Comparison of ENCODE assay signal across 20 mouse cellular contexts in genomic region chr17:27675453-27675852, GRCm38 (mm10). TPM values are rescaled to one million over a fixed set of nuclear protein-coding genes. Genes with fewer than 3 reads are reported as not detected.
DNase-seq lines count a peak whose midpoint lies in the region; ATAC-seq and TF ChIP-seq lines count a peak whose summit lies in the region.
"Had no signal": no experiment of that assay in that cellular context is flagged by ENCODE, and none has a peak within 500 bp of the region (broad histone marks: within the 10 kb centered on the region; RNA-seq: fewer than 3 reads in every experiment).

No protein-coding gene starts in this region.

- TF ChIP-seq CTCF in forebrain, postnatal 0 days (IDR thresholded peaks at IDR 0.05; ENCODE audit: low read depth) = peak; percentile 32
- peak; percentile 36 for TF ChIP-seq CTCF in liver, embryonic 14.5 days (IDR thresholded peaks at IDR 0.05; ENCODE audit: low read depth)
- peak; percentile 47 for TF ChIP-seq CTCF in ES-Bruce4 (IDR thresholded peaks at IDR 0.05; ENCODE audit: low read depth, low read length)
- TF ChIP-seq CTCF in cortical plate, adult 2 months (IDR thresholded peaks at IDR 0.05; ENCODE audit: extremely low read depth, insufficient read depth, low read length) = 0 out of 2 replicates have a peak, but pooled peaks have one; percentile 16

- ATAC-seq in forebrain, postnatal 0 days = no peak
- ATAC-seq in forebrain, embryonic 11.5 days (replicated peaks; ENCODE audit: low FRiP score) = no peak
- ATAC-seq in liver, embryonic 14.5 days (ENCODE audit: insufficient read depth) = no peak
- no peak for ATAC-seq in liver, embryonic 12.5 days
- ATAC-seq: midbrain, embryonic 13.5 days had no signal

- H3K4me1 ChIP-seq in forebrain, postnatal 0 days (ENCODE audit: insufficient read depth) = peaks cover 15% of the 10 kb centered on the region; the same call in 1 of the 2 replicates
- H3K4me1 ChIP-seq in forebrain, embryonic 11.5 days (replicated peaks; ENCODE audit: control insufficient read depth, insufficient read depth, low read length) = peaks cover 8% of the 10 kb centered on the region; the same call in 1 of the 2 replicates
- H3K4me1 ChIP-seq in liver, embryonic 14.5 days (replicated peaks; ENCODE audit: control insufficient read depth in 2 of 2, insufficient read depth in 2 of 2, low read length in 1 of 2) = no peaks in the 10 kb centered on the region
- peaks cover 6% of the 10 kb centered on the region; the same call in 1 of the 2 replicates for H3K4me1 ChIP-seq in liver, embryonic 12.5 days
- H3K4me1 ChIP-seq in ES-Bruce4 (ENCODE audit: control insufficient read depth, insufficient read depth, low read length) = peaks cover 3% of the 10 kb centered on the region
- H3K4me1 ChIP-seq in cortical plate, adult 2 months (ENCODE audit: control insufficient read depth, insufficient read depth, low read length) = peaks cover 27% of the 10 kb centered on the region

- TF ChIP-seq EP300 in liver, embryonic 14.5 days (IDR thresholded peaks at IDR 0.05; ENCODE audit: low read depth) = no peak
- no peak for TF ChIP-seq EP300 in ES-Bruce4 (IDR thresholded peaks at IDR 0.05; ENCODE audit: insufficient read depth, low read depth, low read length)

- H3K9me3 ChIP-seq in forebrain, postnatal 0 days (ENCODE audit: low read length) = no peaks in the 10 kb centered on the region
- H3K9me3 ChIP-seq in forebrain, embryonic 11.5 days (ENCODE audit: control insufficient read depth, low read length) = no peaks in the 10 kb centered on the region
- no peaks in the 10 kb centered on the region for H3K9me3 ChIP-seq in liver, embryonic 14.5 days (ENCODE audit: control insufficient read depth, low read length)
- no peaks in the 10 kb centered on the region for H3K9me3 ChIP-seq in liver, embryonic 12.5 days (replicated peaks)
- no peaks in the 10 kb centered on the region for H3K9me3 ChIP-seq in ES-Bruce4 (replicated peaks; ENCODE audit: control insufficient read depth, insufficient read depth, low read length, poor library complexity, severe bottlenecking)
- H3K9me3 ChIP-seq: G1E; heart, embryonic 10.5 days; kidney, embryonic 15.5 days; lung, embryonic 15.5 days; midbrain, embryonic 13.5 days; neural tube, embryonic 13.5 days had no signal

- H3K4me3 ChIP-seq in forebrain, postnatal 0 days (ENCODE audit: low read depth, low read length) = no peak overlapping the region
- no peak overlapping the region for H3K4me3 ChIP-seq in forebrain, embryonic 11.5 days (ENCODE audit: low read depth, low read length)
- no peak overlapping the region for H3K4me3 ChIP-seq in liver, embryonic 14.5 days (ENCODE audit: insufficient read depth in 1 of 2, low read depth in 2 of 2, low read length in 2 of 2)
- H3K4me3 ChIP-seq in liver, embryonic 12.5 days = no peak overlapping the region
- no peak overlapping the region for H3K4me3 ChIP-seq in ES-Bruce4 (ENCODE audit: low read depth, low read length)
- H3K4me3 ChIP-seq in cortical plate, adult 2 months (ENCODE audit: insufficient read depth, low read length) = no peak overlapping the region
- H3K4me3 ChIP-seq: gastrocnemius, adult 2 months; heart, embryonic 10.5 days; kidney, embryonic 15.5 days; lung, embryonic 15.5 days; midbrain, embryonic 13.5 days; neural tube, embryonic 13.5 days had no signal

- H3K27me3 ChIP-seq in forebrain, postnatal 0 days (ENCODE audit: insufficient read depth, low read length) = no peaks in the 10 kb centered on the region
- no peaks in the 10 kb centered on the region for H3K27me3 ChIP-seq in forebrain, embryonic 11.5 days (ENCODE audit: control insufficient read depth, insufficient read depth, low read length)
- H3K27me3 ChIP-seq in liver, embryonic 14.5 days (ENCODE audit: control insufficient read depth, insufficient read depth, low read length) = no peaks in the 10 kb centered on the region
- H3K27me3 ChIP-seq in liver, embryonic 12.5 days (replicated peaks) = peaks cover 6% of the 10 kb centered on the region; the same call in 1 of the 2 replicates
- H3K27me3 ChIP-seq in ES-Bruce4 (ENCODE audit: control insufficient read depth, insufficient read depth, low read length, poor library complexity, severe bottlenecking) = no peaks in the 10 kb centered on the region
- H3K27me3 ChIP-seq: kidney, embryonic 15.5 days; lung, embryonic 15.5 days; midbrain, embryonic 13.5 days; neural tube, embryonic 13.5 days had no signal

- no peaks in the 10 kb centered on the region for H3K36me3 ChIP-seq in forebrain, postnatal 0 days (ENCODE audit: insufficient read depth)
- H3K36me3 ChIP-seq in forebrain, embryonic 11.5 days (ENCODE audit: control insufficient read depth, insufficient read depth, low read length) = no peaks in the 10 kb centered on the region
- H3K36me3 ChIP-seq in liver, embryonic 14.5 days (replicated peaks; ENCODE audit: control insufficient read depth, insufficient read depth, low read depth) = no peaks in the 10 kb centered on the region
- no peaks in the 10 kb centered on the region for H3K36me3 ChIP-seq in liver, embryonic 12.5 days
- no peaks in the 10 kb centered on the region for H3K36me3 ChIP-seq in ES-Bruce4 (ENCODE audit: control insufficient read depth, insufficient read depth, low read length, poor library complexity, severe bottlenecking)
- H3K36me3 ChIP-seq: G1E; heart, embryonic 10.5 days; kidney, embryonic 15.5 days; lung, embryonic 15.5 days; midbrain, embryonic 13.5 days; neural tube, embryonic 13.5 days had no signal

- H3K27ac ChIP-seq in forebrain, postnatal 0 days (ENCODE audit: low read depth, low read length) = no peak overlapping the region
- H3K27ac ChIP-seq in forebrain, embryonic 11.5 days (ENCODE audit: low read depth, low read length) = no peak overlapping the region
- no peak overlapping the region for H3K27ac ChIP-seq in liver, embryonic 14.5 days
- no peak overlapping the region for H3K27ac ChIP-seq in liver, embryonic 12.5 days
- no peak overlapping the region for H3K27ac ChIP-seq in ES-Bruce4 (ENCODE audit: insufficient read depth, low read length)
- H3K27ac ChIP-seq in cortical plate, adult 2 months (ENCODE audit: insufficient read depth, low read length) = 0 out of 2 replicates have a peak overlapping the region, but pooled peaks have one; percentile 4
- H3K27ac ChIP-seq: gastrocnemius, adult 2 months; heart, embryonic 10.5 days; hindbrain, embryonic 14.5 days; kidney, embryonic 15.5 days; lung, embryonic 15.5 days; midbrain, embryonic 13.5 days; neural tube, embryonic 13.5 days had no signal

- no peak for DNase-seq in forebrain, postnatal 0 days
- no peak for DNase-seq in forebrain, embryonic 11.5 days (ENCODE audit: low spot score)
- no peak for DNase-seq in liver, embryonic 14.5 days (ENCODE audit: low read depth in 3 of 3, low spot score in 3 of 3)
- DNase-seq in gastrocnemius, adult 18-20 months (ENCODE audit: low spot score) = no peak
- DNase-seq in spleen, postnatal 10 days (ENCODE audit: low spot score in 2 of 2) = no peak
- DNase-seq: gastrocnemius, adult 2 months; thymus, postnatal 36 days had no signal

- H3K4me2 ChIP-seq in forebrain, postnatal 0 days (ENCODE audit: low read depth) = no peak overlapping the region
- H3K4me2 ChIP-seq in forebrain, embryonic 11.5 days (ENCODE audit: low read depth, low read length, severe bottlenecking) = no peak overlapping the region
- no peak overlapping the region for H3K4me2 ChIP-seq in liver, embryonic 14.5 days (ENCODE audit: low read depth)
- no peak overlapping the region for H3K4me2 ChIP-seq in liver, embryonic 12.5 days
- H3K4me2 ChIP-seq: hindbrain, embryonic 14.5 days; kidney, embryonic 15.5 days; lung, embryonic 15.5 days; midbrain, embryonic 13.5 days; neural tube, embryonic 13.5 days had no signal

- WGBS in forebrain, postnatal 0 days = 60% methylated on average over 9 of the region's 9 CpGs
- 71% methylated on average over 9 of the region's 9 CpGs for WGBS in forebrain, embryonic 11.5 days
- WGBS in liver, embryonic 14.5 days (ENCODE audit: insufficient replicate concordance) = 31% methylated on average over 9 of the region's 9 CpGs
- WGBS in liver, embryonic 12.5 days (ENCODE audit: insufficient replicate concordance) = 36% methylated on average over 9 of the region's 9 CpGs

- TF ChIP-seq POLR2A in ES-Bruce4 (IDR thresholded peaks at IDR 0.05; ENCODE audit: insufficient read depth, low read length) = no peak
- no peak for TF ChIP-seq POLR2A in cortical plate, adult 2 months (IDR thresholded peaks at IDR 0.05; ENCODE audit: extremely low read depth, insufficient read depth, low read length)

- H3K9ac ChIP-seq in forebrain, postnatal 0 days = no peak overlapping the region
- no peak overlapping the region for H3K9ac ChIP-seq in forebrain, embryonic 11.5 days (ENCODE audit: low read length)
- no peak overlapping the region for H3K9ac ChIP-seq in liver, embryonic 14.5 days (replicated peaks)
- no peak overlapping the region for H3K9ac ChIP-seq in liver, embryonic 12.5 days
- no peak overlapping the region for H3K9ac ChIP-seq in ES-Bruce4 (ENCODE audit: low read depth, poor library complexity, severe bottlenecking)
- H3K9ac ChIP-seq: hindbrain, embryonic 14.5 days; kidney, embryonic 15.5 days; lung, embryonic 15.5 days; midbrain, embryonic 13.5 days; neural tube, embryonic 13.5 days had no signal

RNA-seq across cellular contexts. Expression of gene Pacsin1, which starts 20.1 kb away (rescaled TPM):
- total RNA-seq in forebrain, postnatal 0 days (2014; rRNA removed) = 29.3 and 38.7 TPM in 2 replicates
- polyA plus RNA-seq in forebrain, postnatal 0 days (2015; fragmentation: Nextera tagmentation; extraction: Ambion mirVana) = 42.5 and 62.5 TPM in 2 replicates
- polyA plus RNA-seq in forebrain, embryonic 11.5 days (2014; fragmentation: Nextera tagmentation; extraction: Ambion mirVana) = 4.7 and 5.3 TPM in 2 replicates
- polyA plus RNA-seq in liver, embryonic 14.5 days (2012; rRNA removed) = 0.03 and 0.08 TPM in 2 replicates
- polyA plus RNA-seq in liver, embryonic 14.5 days (2014; fragmentation: Nextera tagmentation; extraction: Ambion mirVana) = 0.14 TPM in 1 of 2 replicates, not detected in the other
- 0.20 and 0.48 TPM in 2 replicates for polyA plus RNA-seq in liver, embryonic 12.5 days (2016; fragmentation: Nextera tagmentation; extraction: Ambion mirVana)
- polyA plus RNA-seq in ES-Bruce4 (2011; ENCODE audit: insufficient read depth, insufficient read length, low read depth, missing spikeins) = 16.0 and 16.8 TPM in 2 replicates
- polyA plus RNA-seq in cortical plate, adult 2 months (2012; rRNA removed) = 254 and 258 TPM in 2 replicates
- total RNA-seq in gastrocnemius, adult 18-20 months (2021) = under 1 TPM in 1 of 2 experiments, not detected in 1; 0.33 TPM
- polyA plus RNA-seq: G1E had no signal

RNA-seq across cellular contexts. Expression of gene Rps10, which starts 39.0 kb away (rescaled TPM):
- total RNA-seq in forebrain, postnatal 0 days (2014; rRNA removed) = 1,348 and 1,517 TPM in 2 replicates
- 502 and 620 TPM in 2 replicates for polyA plus RNA-seq in forebrain, postnatal 0 days (2015; fragmentation: Nextera tagmentation; extraction: Ambion mirVana)
- 803 and 835 TPM in 2 replicates for polyA plus RNA-seq in forebrain, embryonic 11.5 days (2014; fragmentation: Nextera tagmentation; extraction: Ambion mirVana)
- 1,128 and 1,708 TPM in 2 replicates for polyA plus RNA-seq in liver, embryonic 14.5 days (2012; rRNA removed)
- 697 and 712 TPM in 2 replicates for polyA plus RNA-seq in liver, embryonic 14.5 days (2014; fragmentation: Nextera tagmentation; extraction: Ambion mirVana)
- polyA plus RNA-seq in liver, embryonic 12.5 days (2016; fragmentation: Nextera tagmentation; extraction: Ambion mirVana) = 898 and 941 TPM in 2 replicates
- 2,622 and 2,876 TPM in 2 replicates for polyA plus RNA-seq in ES-Bruce4 (2011; ENCODE audit: insufficient read depth, insufficient read length, low read depth, missing spikeins)
- 525 and 561 TPM in 2 replicates for polyA plus RNA-seq in cortical plate, adult 2 months (2012; rRNA removed)
- 100 to 1,000 TPM; 400 to 411 TPM for total RNA-seq in gastrocnemius, adult 18-20 months (2021)

RNA-seq across cellular contexts. Expression of gene RPS10-NUDT3, which starts 40.4 kb away (rescaled TPM):
- total RNA-seq in forebrain, postnatal 0 days (2014; rRNA removed) = not detected in 2 replicates
- not detected in 2 replicates for polyA plus RNA-seq in forebrain, postnatal 0 days (2015; fragmentation: Nextera tagmentation; extraction: Ambion mirVana)
- polyA plus RNA-seq in forebrain, embryonic 11.5 days (2014; fragmentation: Nextera tagmentation; extraction: Ambion mirVana) = not detected in 2 replicates
- not detected in 2 replicates for polyA plus RNA-seq in liver, embryonic 14.5 days (2012; rRNA removed)
- not detected in 2 replicates for polyA plus RNA-seq in liver, embryonic 14.5 days (2014; fragmentation: Nextera tagmentation; extraction: Ambion mirVana)
- not detected in 2 replicates for polyA plus RNA-seq in liver, embryonic 12.5 days (2016; fragmentation: Nextera tagmentation; extraction: Ambion mirVana)
- not detected in 2 replicates for polyA plus RNA-seq in ES-Bruce4 (2011; ENCODE audit: insufficient read depth, insufficient read length, low read depth, missing spikeins)
- 0.15 and 0.47 TPM in 2 replicates for polyA plus RNA-seq in cortical plate, adult 2 months (2012; rRNA removed)
- 1 to 10 TPM in 1 of 2 experiments, not detected in 1; 1.5 TPM for total RNA-seq in gastrocnemius, adult 18-20 months (2021)
- total RNA-seq: G1E; left cerebral cortex, postnatal 14 days had no signal
- polyA plus RNA-seq: brain, embryonic 14.5 days; G1E; heart, embryonic 10.5 days; hindbrain, embryonic 14.5 days; kidney, embryonic 15.5 days; lung, embryonic 15.5 days; midbrain, embryonic 13.5 days; neural tube, embryonic 13.5 days; stomach, embryonic 14.5 days had no signal

RNA-seq across cellular contexts. Expression of gene Nudt3, which starts 52.2 kb away (rescaled TPM):
- 324 and 329 TPM in 2 replicates for total RNA-seq in forebrain, postnatal 0 days (2014; rRNA removed)
- polyA plus RNA-seq in forebrain, postnatal 0 days (2015; fragmentation: Nextera tagmentation; extraction: Ambion mirVana) = 249 TPM in 2 replicates
- polyA plus RNA-seq in forebrain, embryonic 11.5 days (2014; fragmentation: Nextera tagmentation; extraction: Ambion mirVana) = 50.5 and 56.8 TPM in 2 replicates
- polyA plus RNA-seq in liver, embryonic 14.5 days (2012; rRNA removed) = 15.3 and 20.9 TPM in 2 replicates
- polyA plus RNA-seq in liver, embryonic 14.5 days (2014; fragmentation: Nextera tagmentation; extraction: Ambion mirVana) = 10.3 and 10.7 TPM in 2 replicates
- 51.2 and 53.9 TPM in 2 replicates for polyA plus RNA-seq in liver, embryonic 12.5 days (2016; fragmentation: Nextera tagmentation; extraction: Ambion mirVana)
- 67.3 and 68.8 TPM in 2 replicates for polyA plus RNA-seq in ES-Bruce4 (2011; ENCODE audit: insufficient read depth, insufficient read length, low read depth, missing spikeins)
- polyA plus RNA-seq in cortical plate, adult 2 months (2012; rRNA removed) = 371 and 398 TPM in 2 replicates
- 100 to 1,000 TPM; 249 to 272 TPM for total RNA-seq in gastrocnemius, adult 18-20 months (2021)

RNA-seq across cellular contexts. Expression of gene Spdef, which starts 53.3 kb away (rescaled TPM):
- 2.3 and 3.5 TPM in 2 replicates for total RNA-seq in forebrain, postnatal 0 days (2014; rRNA removed)
- 1.5 and 2.3 TPM in 2 replicates for polyA plus RNA-seq in forebrain, postnatal 0 days (2015; fragmentation: Nextera tagmentation; extraction: Ambion mirVana)
- polyA plus RNA-seq in forebrain, embryonic 11.5 days (2014; fragmentation: Nextera tagmentation; extraction: Ambion mirVana) = 0.15 TPM in 1 of 2 replicates, not detected in the other
- polyA plus RNA-seq in liver, embryonic 14.5 days (2012; rRNA removed) = not detected in 2 replicates
- polyA plus RNA-seq in liver, embryonic 14.5 days (2014; fragmentation: Nextera tagmentation; extraction: Ambion mirVana) = not detected in 2 replicates
- polyA plus RNA-seq in liver, embryonic 12.5 days (2016; fragmentation: Nextera tagmentation; extraction: Ambion mirVana) = not detected in 2 replicates
- polyA plus RNA-seq in ES-Bruce4 (2011; ENCODE audit: insufficient read depth, insufficient read length, low read depth, missing spikeins) = 1.2 and 1.4 TPM in 2 replicates
- polyA plus RNA-seq in cortical plate, adult 2 months (2012; rRNA removed) = 0.61 and 0.91 TPM in 2 replicates
- total RNA-seq in gastrocnemius, adult 18-20 months (2021) = not detected
- total RNA-seq: G1E; gastrocnemius, adult 2 months had no signal
